Mouse (Mus musculus): ENCODE data around the gene Glt8d1.

DNA sequence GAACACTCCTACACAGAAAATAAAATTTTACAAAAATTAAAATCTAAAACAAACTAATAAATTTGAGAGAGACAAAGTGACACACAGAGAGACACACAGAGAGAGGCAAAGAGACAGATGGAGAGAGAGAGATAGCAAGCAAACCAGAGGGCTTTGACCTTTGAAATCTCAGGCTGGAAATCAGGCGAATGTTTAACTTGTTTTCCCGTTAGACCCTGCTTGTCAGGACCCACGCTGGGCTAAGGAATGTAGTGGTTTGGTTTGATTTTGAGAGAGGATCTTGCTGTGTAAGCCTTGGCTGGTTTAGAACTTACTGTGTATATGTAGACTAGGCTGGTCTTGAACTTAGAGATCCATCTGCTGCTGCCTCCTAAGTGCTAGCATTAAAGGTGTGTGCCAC lies 25.0 kb upstream of the Glt8d1 start:
- TF ChIP-seq CTCF (IDR thresholded peaks at IDR 0.05; ENCODE audit: low read depth) (no peak), EP300 (optimal IDR thresholded peaks at IDR 0.05) (no peak)
